Mouse (Mus musculus): ENCODE data around the gene Rab21.
A peak's percentile ranks its signal among the peaks of the same experiment; 100 is the strongest.

The Rab21 gene

DNA sequence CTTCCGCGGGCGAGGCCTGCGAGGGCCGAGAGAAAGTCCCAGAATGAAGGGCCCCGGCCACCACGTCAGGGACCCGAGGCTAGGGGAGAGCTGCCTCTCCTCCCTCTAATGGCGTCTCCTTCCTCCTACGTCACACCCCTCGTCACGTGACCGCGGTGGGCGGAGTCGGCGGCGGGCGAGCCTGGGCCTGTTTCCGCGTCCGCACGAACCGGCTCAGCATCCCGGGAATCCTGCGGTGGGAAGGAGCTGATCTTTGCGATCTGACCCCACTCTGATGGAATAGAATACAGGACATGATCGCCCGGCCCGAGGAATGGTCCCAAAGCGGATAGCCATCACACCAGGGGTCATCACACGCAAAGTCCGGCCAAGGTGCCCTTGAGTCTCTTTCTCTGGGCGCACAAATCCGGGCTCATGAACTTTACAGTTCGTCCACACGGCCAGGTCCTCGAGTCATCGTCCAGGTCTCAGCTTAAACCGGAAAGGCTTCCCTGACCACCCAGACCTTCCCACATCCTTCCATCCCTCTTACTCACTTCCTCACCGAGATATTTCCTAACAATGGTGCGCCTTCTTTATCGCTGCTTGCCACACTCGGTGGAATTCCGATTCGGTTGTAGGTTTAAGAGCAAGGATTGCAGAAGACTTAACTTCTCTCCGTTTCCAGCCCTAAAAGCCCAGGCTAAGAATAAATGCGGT, at the start of gene Rab21:
TSS of gene Rab21 (minus strand) at position 122 of the 699 bp plus-strand sequence.
- DNase-seq (ENCODE audit: low read depth, low spot score), result peak; percentile 74

DNA sequence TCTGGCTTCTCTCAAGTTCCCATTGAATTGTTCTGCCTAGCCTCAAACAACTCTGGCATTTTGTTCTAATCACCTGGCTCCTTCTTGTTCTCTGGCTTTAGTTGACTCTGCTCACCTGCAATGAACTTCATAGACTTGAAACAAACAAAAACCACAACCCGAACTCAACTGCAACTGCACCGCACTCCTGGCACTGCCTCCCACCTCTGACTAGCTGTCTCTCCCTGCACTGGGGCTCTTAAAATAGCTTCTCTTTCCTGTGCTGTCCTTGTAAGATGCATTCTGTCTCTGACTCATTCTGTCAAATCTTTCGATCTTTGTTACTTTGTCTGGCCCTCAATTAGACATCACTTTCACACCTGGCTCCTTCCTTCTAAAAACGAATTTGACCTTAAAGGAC, 47.8 kb upstream of the Rab21 start:
- DNase-seq (ENCODE audit: low read depth, low spot score), result no peak

DNA sequence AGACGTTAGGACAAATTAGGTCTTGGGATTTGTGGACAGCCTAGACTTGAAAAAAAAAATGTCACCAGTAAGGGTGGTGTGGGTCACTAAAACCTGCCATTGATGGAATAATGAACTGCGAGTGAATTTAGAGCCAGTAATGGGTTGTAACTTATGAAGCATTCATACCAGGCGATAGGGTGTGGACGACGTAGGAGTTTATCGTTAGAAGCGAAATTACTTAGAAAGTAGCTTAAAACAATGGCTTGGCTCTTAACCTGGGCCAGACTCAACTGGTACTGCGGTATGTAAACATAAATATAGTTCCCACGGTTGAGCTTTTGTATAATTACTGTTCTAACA, 47.2 kb upstream of the Rab21 start:
- no peak for DNase-seq (ENCODE audit: low read depth, low spot score)

DNA sequence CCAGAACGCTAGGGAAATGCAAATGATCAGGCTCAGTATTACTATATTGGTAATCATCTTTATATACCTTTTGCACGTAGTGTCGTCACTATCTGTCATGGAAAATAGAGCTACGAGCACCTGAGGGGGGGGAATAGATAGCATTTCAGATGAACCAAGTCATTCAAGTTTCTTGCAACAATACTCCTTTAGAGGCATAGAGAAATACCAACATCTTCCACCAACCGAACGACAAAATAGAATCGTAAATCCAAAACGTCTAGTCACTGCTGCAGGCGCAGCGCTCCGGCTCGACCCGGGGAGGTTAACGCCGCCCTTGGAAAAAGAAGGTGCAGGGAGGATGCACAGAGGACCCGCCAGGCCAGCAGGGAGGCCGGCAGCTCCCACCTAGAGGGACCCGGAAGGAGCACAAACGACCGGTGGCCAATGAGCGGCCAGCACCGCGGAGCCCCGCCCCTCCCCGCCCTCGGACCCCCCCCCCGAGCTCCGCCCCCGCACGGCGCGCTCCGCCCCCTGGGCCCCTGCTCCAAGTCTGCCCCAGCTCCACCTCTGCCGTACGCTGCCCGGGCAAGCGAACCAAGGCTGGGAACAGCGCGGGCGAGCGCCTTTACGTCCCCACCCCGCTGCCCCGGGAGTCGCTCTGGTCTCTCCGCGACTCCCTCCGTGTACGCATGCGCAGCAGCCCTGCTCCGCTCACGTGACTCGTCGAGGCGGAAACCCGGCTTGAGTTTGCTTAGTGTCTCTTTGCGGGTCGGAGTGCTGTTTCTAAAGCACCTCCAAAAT, 46.6 kb upstream of the Rab21 start, which contains the start of gene Tmem19:
TSS of gene Tmem19 (minus strand) at position 662 of the 783 bp plus-strand sequence.
- DNase-seq (ENCODE audit: low read depth, low spot score), result peak; percentile 91

DNA sequence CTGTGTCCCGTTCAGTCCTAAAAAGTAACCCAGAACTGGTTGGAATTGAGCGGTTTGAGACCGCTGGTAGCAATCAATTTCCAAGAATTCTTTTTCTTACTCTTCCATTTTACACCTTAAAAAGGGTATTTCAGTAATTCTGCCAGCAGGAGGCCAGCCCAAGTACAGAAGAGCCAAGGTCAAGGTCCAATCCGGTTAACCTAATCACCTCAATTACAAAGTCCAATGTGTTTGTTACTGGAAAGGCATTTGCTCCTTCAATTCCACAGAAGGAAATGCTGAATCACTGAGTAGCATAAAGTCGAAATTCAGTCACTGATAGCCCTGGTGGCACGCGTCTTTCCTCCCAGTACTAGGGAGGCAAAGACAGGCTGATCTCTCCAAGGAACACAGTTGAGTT, 43.7 kb upstream of the Rab21 start:
- DNase-seq (ENCODE audit: low read depth, low spot score), result no peak

DNA sequence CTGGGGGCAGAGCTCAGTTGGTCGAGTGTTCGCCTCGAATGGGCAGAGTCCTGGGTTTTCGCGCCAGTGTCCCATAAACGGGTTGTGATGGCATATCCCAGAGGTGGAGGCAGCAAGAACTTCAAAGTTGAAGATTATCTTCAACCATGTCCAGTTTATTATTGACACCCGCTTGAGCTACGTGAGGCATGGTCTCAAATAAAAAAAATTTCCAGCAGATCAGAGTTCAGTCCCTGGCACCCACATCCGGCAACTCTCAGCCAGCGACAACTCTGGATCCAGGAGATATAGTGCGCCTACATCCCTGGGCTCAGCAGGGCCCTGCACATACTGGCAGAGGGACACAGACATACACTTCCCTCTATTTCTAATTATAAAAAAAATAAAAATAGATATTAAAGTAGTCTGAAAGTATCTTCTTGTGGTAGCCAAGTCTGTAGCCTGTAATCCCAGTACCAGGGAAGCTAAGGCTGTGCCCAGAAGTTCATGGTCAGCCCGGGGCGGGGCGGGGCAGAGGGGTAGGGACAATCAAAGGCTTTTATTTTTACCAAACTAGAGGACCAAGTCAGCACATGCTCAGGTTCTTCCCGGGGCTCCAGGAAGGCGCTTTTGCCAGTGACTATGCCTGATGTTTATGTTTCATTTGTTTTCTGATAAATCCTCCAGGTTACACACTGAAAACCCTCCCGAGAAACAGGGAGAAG, 43.0 kb upstream of the Rab21 start:
- no peak for DNase-seq (ENCODE audit: low read depth, low spot score)

DNA sequence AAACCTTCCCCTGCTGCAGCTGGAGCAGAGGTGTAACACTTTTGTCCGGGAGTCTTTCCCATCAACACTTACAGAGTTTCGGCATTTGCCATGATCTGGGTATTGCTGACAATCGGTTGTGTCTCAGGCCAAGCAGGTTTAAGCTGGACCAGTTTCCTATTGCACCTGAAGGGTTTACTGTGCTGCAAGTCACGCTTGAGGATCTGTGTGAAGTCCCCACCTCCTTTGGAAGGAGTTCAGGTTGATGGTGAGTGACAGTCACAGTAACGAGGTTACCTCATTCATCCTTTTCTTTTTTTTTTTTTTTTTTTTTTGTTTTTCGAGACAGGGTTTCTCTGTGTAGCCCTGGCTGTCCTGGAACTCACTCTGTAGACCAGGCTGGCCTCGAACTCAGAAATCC, 40.7 kb upstream of the Rab21 start:
- DNase-seq (ENCODE audit: low read depth, low spot score), result no peak

DNA sequence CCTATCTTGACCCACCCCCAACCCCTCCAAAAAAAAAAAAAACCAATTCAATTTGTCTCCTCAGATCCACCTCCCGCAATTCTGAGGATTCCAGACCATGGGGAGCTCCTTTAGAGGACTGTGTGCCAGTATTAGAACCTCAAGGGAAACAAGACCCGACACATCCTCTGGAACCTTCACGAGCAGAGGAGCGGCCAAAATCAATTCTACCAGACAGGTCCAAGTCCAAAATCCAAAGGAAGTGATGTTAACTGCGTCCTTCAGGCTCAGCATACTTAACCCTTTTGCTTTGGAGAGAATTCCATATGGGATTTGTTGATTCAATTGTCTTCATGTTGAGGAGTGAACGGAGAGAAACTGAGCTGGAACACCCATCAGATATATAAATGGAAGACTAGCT, 39.6 kb upstream of the Rab21 start:
- no peak for DNase-seq (ENCODE audit: low read depth, low spot score)

DNA sequence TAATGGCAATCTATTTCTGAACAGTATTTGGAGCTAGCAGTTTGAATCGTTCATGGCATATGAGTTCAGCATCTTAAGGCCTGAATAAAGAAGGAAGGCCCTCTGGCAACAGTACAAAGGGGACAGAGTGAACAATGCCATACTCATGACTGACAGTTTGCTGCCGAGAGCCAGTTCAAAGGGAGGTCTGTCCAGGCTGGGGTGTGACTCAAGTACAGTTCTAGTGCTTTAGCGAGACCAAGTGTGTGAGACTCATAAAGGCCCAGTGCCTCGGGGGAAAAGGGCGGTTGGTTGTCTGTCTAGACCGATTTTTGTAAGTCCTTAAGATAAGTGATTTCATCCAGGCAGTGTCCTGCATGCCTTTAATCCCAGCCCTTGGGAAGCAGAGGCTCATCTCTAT, 39.2 kb upstream of the Rab21 start:
- DNase-seq (ENCODE audit: low read depth, low spot score), result peak; percentile 10

DNA sequence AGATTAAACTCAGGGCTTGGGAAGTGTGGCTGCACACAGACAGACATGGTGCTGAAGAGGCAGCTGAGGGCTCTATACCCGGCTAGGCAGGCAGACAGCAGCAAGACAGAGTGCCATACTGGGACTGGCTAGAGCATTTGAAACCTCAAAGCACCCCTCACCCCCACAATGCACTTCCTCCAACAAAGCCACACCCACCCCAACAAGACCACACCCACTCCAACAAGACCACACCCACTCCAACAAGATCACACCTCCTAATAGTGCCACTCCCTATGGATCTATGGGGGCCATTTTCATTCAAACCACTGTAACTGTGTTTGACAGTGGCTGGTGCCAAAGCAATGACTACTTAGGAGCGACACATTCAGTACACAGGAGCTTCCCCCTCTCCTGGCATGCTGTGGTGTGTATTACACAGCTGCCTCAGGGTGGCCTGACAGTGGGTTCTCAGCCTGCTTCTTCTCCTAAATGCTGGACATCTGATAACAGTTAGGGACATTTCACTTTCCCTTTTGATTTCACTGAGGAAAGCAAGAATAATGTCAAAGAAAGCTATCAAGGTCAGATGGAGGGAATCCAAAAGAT, 35.5 kb upstream of the Rab21 start:
- no peak for DNase-seq (ENCODE audit: low read depth, low spot score)

DNA sequence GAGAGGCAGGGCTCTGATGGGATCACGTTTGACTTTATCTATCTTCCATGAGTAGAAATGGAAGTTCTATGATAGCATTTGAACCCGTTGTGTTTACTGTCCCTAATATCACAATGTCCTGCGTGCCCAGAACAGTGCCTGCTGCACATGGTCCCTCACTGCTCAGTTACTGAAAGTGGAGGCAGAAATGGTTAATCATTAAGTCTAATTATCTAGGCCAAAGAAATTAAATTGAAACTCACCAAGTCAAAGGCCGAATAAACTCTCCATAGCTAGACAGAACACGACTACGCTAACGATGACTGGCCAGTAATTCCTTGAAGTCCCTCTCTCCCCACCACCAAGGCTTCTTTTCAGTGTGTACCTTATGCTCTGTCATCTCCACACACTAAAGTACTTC, 34.1 kb upstream of the Rab21 start:
- no peak for DNase-seq (ENCODE audit: low read depth, low spot score)

DNA sequence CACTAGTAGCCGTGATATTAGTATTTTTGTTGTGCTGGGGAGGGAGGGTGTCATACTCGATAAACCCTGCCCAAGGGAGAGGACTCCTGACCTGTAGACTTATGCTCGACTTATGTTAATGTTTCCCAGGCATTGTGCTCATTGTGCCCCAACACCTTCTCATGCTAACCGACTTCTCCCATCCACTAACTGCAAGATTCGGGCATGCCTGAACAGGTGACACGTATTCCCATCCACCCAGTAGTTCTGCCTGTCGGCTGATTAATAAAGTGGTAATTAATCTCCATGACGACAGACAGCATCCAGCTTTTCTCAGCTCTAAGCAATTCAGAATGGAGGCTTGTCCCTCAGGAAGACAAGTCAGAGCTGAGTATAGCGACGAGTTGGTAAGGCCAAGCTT, 33.6 kb upstream of the Rab21 start:
- DNase-seq (ENCODE audit: low read depth, low spot score), result no peak

DNA sequence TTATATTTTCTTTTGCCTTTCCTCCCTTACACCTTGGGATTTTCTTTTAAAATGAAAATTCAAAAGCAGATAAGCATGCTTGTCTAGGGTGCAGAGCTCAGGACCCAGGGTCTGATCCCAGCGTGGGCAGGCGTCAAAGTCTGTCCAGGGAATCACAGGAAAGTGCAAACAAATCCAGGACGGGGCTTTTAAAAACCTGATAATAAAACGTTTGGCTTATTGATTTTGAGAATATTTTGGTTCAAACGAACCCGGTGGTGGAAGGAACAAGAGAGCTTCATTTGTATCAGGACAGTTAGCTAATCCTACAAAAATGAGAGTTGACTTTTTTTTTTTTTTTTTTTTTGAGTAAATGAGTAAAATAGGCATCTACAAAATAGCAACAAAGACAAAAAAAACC, 32.7 kb upstream of the Rab21 start:
- DNase-seq (ENCODE audit: low read depth, low spot score), result no peak

DNA sequence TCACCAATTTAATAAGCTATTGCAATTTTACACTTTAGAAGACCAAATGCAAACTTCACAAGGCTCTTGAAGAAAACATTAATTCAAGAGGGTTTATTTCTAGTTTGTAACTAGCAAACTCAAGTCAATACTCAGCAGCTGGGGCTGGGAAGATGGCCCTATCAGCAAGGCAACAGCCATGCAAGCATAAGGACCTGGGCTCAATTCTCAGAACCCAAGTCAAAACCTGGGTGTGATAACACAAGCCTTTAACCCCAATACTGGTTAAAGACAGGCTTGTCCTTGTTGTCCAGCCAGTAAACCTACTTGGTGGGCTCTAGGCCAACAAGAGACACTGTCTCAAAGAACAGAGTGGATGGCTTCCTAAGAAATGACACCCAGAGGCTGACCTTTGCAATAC, 31.1 kb upstream of the Rab21 start:
- DNase-seq (ENCODE audit: low read depth, low spot score), result no peak

DNA sequence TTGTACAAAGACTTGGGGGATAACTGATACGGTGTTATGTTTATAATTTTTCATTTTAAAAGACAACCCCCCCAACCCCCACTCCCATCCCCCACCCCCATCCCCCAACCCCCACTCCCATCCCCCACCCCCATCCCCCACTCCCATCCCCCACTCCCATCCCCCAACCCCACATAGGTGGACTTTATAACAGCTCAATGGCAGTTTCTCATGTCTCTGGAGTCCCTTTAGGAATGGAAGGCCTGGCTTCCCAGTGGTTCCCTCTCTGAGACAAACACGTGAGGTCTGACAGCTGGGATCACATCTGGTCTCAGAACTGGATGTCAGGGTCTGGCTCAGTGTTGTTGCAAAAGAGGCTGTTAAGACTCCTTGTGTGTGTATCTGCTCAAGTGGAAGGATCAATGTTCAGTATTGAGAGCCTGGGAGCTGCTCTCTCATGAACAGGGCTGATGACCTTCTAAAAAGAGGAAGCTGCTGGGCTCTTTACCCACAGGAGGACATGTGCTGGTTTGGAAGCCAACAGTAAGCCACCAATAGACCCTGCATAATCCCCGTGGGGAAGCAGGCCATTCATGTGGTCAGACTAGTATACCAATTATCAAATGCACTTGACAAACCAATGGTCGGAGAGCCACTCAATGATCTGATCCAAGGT, 27.5 kb upstream of the Rab21 start:
- DNase-seq (ENCODE audit: low read depth, low spot score), result no peak

DNA sequence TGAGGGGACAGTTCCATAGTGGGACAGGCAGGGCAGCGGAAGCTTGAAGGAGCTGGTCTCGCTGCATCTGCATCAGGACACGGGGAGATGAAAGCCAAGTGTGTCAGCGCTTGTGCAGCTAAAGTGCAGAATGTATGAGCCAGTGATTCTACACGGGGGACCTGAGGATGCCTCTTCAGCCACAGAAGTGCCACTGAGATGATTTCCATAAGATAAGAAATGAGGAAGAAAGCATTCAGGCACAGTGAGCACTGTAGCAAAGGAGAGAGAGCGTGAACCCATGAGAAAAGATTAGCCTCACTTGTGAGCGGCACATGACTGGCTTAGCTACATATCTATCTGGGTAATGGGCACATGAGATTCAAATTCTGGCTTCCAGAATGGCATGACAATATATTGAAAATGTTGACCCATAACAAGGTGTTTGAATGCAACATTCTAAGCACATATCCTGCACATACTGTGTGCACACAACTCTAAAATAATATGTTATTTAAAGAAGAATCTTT, 24.5 kb upstream of the Rab21 start:
- no peak for DNase-seq (ENCODE audit: low read depth, low spot score)

DNA sequence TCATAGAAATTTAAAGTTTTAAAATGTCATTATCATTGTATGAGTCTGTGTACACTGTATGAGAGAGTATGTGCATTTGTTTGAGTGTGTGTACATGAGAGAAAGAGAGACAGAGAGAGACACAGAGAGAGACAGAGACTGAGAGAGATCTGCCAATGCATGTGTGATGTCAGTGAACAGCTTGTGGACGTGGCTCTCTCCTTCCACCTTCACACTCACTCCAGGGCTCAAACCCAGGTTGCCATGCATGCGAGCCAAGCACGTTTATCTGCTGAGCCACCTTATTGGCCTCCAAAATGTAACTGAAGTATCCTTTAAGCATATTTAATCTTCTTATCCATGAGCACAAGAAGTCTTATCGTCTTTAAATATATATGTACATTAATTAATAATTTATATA, 21.5 kb upstream of the Rab21 start:
- no peak for DNase-seq (ENCODE audit: low read depth, low spot score)

DNA sequence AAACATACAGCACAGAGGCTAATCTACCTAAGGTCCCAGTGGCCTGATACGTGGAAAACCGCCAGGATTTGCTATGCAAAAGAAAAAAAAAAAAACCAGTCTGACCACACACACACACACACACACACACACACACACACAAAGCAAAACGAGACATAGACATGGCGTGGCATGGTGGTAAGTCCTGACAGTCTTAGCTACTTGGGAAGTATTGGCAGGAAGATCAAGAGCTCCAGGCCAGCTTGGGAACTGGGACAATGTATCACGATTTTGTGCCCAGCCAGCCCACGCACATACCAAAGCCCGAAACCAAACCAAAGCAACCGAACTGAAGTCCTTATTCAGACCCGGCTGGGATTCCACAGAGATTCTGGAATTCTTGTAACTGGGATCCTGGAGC, 18.1 kb upstream of the Rab21 start:
- no peak for DNase-seq (ENCODE audit: low read depth, low spot score)

DNA sequence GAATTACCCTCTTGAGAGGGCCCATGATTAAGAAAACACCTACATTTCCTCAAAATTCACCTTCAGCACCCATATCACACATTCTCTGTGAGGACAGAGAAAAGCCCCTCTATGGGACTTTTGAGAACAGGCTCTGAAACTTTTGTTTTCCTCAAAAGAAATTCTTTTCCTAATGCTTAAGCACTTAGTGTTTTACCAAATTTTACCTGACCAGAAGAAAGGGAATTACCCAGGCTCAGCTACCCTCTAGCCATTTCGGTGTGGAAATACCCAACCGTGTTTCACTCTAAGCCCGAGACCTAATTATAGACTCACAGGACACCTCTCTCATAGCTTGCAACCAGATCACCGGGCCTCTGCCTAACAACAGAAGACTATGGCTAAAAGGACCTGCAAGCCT, 17.6 kb upstream of the Rab21 start:
- DNase-seq (ENCODE audit: low read depth, low spot score), result no peak

DNA sequence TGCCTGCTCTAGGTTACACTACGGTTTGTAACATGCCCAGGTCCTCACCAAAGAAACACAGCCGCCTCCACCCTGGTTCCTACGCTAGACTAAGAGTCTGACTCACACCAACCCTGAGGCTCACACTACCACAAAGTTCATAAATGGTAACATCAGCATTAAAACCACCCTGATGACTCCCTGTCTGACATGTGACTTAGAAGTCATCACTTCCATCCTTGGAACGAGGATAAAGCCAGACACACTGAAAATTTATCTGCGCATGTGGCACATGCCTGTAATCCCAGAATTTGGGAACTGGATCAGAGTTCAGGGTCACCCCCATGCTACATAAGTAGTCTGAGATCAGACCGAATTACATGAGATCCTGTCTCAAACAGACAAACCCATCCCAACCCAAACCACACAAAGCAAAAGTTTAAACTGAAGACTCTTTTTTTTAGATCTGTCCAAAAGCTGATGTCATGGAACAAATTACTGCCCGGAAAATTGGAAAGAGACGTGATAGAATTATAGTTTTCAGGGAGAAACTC, 17.1 kb upstream of the Rab21 start:
- DNase-seq (ENCODE audit: low read depth, low spot score), result no peak

DNA sequence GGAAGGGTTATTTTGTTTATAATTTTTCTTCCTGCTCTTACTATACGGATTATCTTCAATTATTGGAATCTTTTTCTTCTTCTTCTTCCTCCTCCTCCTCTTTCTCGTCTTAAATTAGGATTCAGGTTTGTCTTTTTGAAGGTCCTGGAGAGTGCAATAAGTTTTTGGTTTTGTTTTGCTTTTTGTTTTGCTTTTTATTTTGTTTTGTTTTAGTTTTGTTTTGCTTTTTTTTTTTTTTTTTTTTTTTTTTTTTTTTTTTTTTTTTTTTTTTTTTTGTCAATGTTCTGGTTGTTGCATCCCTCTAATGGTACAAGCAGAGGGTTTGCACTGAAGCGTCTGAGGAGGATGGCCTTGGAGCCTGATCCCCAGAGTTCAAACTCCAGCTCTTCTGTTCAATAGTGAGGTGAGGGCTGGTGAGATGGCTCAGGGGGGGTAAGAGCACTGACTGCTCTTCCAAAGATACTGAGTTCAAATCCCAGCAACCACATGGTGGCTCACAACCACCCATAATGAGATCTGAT, 13.7 kb upstream of the Rab21 start:
- DNase-seq (ENCODE audit: low read depth, low spot score), result no peak

Measured in telencephalon, adult 2 months (tissue).